Mouse (Mus musculus) kidney, adult 11 months (tissue): Measurements from ENCODE around the gene Synj1.
A peak's percentile ranks its signal among the peaks of the same experiment; 100 is the strongest.

Experiments
- DNase-seq: peaks from one replicate; pipeline ENCODE4 v3.0.0; 2022

The Synj1 gene

DNA sequence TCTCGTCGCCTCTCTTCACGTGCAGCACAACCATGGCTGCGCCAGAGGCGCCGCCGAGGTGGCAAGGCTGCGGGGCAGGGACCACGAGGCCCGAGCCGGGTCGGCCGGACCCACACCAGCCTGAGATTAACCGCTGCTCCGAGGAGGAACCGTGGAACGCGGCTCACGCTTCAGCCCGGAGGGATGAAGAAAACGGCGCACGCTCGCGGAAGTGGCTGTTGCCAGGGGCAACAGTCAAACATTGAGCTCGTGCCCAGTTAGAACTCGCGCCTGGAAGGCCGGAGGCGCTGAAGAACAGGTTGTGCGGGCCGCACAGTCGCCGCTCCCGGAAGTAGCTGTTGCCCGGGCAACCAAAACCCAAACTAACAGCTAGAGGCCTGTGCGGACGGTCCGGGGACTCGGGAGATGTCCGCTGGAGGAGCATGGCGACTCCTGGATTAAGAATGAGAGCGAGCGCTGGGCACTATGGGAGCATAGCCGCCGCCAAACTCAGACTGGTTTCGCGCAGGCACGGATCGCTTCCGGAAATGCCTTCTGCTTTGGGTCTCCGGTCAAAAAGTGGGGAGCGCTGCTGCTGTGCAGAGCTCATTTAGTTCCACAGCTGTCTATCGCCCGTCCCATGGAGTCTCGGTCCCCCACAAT is 76.3 kb downstream of the Synj1 start, which contains the start of gene Cfap298:
Gene Cfap298 (minus strand): TSS at position 428 of the 642 bp plus-strand sequence.
- peak; percentile 93 for DNase-seq

DNA sequence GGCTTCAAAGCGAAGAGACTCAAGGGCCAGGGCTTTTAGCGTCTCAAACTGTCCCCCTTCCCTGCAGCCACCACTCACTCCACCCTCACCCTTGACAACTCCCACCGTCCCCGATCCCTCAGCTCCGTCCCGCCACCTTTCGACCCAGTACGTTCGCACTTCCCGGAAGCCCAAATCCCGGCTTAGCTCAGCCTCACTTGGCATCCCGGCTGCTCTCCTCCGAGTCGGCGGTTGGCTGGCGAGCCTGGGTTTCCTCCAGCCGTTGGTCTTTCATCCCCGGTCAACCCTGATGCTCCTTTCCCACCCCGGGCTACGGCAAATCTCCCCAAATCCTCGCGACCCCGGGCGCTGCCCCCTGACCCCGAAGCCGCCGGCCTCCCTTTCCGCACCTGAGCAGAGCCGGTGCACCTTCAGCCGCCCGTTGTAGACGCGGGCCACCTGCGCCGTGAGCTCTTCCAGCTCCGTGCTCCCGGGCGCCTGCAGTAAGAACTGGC is 76.9 kb downstream of the Synj1 start:
- peak; percentile 59 for DNase-seq

DNA sequence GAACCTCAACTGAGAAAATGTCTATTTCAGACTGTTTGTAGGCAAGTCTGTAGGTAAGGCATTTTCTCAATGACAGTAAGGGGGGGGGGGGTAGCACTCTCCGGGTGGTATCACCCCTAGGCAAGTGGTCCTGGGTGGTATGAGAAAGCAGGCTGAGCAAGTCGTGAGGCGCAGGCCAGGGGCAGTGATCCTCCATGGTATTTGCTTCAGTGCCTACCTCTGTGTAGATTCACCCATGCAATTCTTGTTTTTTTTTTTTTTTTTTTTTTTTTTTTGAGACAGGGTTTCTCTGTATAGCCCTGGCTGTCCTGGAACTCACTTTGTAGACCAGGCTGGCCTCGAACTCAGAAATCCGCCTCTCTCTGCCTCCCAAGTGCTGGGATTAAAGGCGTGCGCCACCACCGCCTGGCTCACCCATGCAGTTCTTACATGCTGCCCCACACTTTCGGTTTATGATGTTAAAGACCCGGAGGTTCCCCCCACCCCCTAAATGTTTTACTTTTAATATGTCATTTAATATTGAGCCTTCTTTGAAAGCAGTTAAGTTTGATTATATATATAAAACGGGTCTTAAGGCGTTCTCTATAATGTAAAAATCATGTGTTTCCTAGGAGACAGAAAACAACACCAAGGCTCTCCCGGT is 77.5 kb downstream of the Synj1 start:
- no peak for DNase-seq

DNA sequence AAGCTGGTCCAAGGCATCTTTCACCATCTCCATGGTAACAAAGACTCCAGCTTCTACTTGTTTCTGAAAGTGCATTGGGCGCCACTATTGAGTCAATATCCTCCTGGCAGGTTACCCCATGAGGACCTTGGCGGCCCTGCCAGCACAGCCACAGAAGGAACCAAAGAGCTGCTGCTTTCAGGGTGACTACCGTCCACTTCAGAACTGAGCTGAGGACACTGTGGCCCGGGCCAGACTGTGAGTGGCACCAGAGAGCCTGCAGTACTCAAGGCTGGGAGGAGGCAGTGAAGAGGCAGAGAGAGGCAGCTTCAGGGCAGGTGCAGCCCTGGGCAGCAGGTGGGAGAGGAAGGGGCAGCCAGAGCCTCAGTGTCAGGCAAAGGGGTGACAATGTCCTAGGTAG is 83.7 kb downstream of the Synj1 start:
- no peak for DNase-seq

DNA sequence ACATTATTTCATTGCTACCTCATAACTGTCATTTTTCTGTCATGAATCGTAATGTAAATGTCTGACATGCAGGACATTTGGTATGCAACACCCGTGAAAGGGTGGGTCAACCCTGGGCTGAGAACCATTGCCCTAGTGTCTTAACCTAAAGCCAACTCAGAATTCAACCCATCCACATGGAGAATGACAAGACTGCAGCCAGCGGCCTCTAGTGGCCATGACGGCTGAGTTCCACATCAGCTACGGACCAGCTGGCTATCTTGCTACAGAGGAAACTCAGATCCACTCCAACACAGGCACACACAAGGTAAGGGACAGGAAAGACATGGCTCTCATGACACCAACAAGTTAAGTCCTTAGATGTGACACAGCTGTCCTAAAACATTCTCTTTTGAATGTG is 85.6 kb downstream of the Synj1 start:
- peak; percentile 62 for DNase-seq

DNA sequence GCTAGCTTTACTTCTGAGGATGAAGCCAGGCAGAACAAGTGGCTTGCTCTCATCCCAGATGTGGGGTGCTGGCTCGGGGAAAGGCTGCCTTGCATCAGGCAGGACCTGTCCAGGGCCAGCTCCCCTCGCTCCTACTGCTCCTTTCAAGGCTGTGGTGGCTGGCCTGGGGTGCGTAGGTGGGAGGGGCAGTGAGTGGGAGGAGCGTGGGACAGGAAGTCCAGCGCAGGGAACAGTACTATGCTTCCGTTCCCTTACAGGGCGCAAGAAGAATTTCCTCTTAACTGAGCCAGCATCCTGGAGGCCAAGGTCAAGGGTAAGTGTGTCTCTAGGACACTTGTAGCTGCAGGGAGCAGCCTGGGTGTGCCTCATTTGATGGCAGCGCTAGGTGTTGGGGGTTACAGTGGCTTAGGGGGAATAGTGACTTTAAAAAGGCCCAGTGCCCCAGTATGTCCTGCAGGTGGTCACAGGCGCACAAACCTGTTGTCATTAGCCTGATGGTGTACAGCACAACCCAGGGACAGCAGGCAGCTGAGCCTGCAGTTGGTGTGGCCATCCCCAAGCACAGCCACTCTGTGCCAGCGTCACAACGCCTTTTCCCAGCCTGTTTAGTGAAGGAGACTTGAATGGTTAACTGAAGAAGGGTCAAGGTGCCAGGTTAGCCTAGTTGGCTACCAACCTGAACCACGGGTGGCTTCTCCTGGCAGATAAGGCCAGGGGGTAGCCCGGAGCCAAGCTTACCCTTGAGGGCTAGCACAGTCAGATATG is 86.3 kb downstream of the Synj1 start:
- DNase-seq, result peak; percentile 54

DNA sequence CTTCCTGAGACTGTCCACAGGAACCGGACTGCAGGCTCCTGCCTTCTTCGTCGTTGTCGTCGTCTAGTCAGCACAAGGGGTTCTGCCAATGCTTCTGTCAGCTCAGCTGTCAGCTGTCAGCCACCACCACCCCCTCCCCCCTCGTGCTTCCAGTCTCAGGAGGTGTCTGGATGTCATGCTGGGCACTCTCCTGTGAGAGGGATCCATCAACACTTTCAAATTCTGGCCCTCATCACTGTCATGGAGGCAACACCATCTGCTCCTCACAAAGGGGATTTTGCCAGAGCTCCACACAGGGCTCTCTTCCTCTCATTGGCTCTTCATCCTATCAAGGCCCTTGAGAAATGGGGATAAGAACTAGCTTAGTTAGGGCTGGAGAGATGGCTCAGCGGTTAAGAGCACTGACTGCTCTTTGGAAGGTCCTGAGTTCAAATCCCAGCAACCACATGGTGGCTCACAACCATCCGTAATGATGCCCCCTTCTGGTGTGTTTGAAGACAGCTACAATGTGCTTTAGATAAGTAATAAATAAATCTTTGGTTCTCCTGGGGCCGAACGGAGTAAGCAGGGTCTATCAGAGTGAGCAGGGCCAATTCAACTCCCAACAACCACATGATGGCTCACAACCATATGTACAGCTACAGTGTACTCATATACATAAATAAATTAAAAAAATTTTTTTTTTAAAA is 89.5 kb downstream of the Synj1 start:
- no peak for DNase-seq

DNA sequence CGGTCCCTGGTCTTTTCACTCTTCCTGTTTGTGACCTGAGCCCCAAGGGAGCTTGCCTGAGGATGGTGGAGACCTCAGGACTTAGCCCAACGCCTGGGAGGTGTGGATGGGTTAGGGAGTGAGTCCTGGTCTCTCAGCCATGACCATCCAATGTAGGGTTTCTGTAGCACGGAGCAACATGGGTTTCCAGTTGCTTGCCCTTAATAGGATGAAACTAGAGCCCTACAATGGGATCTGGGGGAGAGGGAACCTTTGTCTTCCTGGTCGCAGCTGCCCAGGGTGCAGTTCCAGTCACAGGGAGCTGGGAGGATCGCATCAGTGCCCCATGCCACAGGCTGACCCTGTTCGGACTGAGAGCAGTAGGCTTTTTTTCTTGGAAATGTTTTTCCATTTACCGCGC is 94.0 kb downstream of the Synj1 start:
- DNase-seq, result no peak

DNA sequence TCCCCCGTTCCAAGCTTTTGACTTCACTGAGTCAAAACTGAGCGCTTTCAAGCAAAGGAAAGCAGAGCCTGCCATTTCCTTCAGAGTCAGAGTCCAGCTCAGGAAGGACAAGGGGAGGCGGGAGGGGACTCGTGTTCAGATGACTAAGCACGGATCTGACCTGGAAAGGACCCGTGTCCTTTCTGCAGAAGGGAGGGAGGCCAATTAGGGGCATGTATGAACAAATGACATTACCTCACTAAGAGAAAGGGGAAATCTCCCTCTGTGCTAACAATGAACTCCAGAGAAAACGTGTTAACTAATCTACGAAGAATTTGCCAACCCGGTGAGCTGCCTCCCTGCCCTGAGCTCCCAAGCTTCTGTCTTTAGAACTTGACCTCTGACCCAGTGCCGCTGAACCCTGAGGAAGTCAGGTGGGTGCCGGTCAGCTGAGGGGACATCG is 95.0 kb downstream of the Synj1 start:
- peak; percentile 60 for DNase-seq

DNA sequence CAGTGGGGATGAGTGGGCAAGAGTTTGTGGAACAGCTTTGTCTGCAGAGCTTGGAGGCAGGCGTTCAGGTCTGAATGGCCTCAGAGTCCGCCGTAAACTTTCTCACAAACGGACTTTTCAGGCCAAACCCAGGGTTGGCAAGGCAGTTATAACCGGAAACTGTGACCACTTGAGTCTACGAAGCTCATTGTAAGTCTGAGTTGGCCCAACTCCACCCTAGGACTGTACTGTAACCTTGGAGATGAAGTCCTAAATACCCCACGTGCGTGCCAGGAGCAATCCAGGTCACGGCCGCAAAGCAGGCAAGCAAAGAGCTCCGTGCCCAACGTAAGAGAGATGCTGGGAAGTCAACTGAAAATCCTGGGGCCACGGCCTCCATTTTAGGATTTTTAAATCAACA is 99.3 kb downstream of the Synj1 start:
- peak; percentile 70 for DNase-seq

DNA sequence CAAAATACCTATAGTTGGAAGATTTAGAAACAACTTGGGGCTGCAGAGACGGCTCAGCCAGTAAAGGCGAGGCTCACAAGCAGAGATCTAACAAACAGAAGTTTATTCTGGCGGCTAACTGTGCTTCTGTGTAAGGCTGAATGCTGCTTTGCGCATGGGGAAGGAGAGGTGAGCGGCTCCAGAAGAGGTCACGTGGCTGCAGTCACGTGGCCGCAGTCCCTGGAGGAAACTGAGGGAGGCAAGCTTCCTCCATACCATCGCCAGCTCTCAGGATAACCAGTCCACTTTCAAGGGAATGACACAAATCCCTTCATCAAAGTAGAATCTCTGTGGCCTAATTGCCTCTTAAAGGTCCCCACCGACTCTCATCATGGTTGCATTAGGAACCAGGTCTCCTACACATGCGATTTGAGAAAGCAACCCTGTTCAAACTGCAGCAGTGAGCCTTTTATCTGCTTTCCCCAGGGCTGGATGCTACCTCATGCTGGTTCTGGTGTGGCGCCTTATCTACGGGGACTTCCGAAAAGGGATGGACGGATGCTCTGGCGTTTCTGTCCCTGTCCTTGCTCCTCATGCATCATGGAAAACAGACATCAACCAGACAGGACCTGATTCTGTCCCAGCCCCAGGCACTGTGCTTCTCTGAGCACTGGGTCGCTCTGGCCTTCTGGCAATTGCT is 100.1 kb downstream of the Synj1 start:
- no peak for DNase-seq

DNA sequence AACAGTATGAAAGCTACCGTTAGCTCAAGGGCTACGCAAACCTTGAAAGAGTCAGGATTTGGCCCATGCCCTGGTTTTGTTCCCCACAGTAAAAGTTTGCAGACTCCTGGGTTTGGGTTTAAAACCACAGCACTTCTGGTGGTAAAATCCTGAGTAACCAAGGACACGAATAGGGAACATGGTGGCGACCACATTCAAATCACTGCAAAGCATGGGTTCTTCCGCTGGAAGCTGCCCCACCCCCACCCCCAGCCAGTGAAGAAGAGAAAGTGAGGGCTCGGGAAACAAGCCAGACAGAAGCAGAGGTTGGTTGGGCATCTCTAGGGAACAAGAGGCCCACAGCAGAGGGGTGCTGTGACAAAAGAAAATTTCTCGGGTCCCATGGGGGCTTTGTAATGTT is 103.9 kb downstream of the Synj1 start:
- DNase-seq, result no peak

DNA sequence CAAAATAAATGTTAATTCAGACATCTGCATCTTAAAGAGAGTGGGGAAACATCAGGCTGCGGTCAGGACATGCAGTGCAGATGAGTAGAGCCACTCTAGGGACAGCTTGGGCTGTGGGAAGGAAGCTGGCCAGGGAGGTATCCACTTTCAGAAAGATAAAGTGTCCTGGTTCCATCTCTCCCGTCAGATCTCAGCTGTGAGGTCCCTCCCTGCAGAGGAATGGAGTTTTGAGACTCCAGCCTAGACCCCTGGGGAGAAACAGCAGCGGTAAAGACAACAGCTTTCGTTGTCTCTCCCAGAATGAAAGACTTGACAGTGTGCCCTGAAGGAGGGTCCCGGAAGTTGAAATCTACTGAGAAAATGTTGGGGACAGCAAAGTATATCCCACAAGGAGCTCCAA is 107.8 kb downstream of the Synj1 start:
- no peak for DNase-seq

DNA sequence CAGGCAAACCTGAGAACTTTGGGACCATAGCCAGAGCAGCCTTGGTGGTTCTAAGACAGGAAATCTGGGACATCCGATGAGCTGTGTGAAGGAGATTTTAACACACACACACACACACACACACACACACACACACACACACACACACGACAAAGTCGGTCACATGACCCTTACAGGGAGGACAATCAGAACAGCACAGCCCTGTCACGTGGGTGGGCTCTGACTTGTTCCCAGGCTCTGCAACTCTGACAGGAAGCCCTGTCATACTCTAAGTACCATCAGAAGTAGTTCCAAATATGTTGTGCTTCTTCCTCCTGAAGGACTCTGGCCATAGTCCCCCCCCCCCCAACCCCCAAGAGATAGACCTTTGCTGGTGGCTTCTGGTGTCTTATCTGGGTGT is 109.7 kb downstream of the Synj1 start:
- no peak for DNase-seq

DNA sequence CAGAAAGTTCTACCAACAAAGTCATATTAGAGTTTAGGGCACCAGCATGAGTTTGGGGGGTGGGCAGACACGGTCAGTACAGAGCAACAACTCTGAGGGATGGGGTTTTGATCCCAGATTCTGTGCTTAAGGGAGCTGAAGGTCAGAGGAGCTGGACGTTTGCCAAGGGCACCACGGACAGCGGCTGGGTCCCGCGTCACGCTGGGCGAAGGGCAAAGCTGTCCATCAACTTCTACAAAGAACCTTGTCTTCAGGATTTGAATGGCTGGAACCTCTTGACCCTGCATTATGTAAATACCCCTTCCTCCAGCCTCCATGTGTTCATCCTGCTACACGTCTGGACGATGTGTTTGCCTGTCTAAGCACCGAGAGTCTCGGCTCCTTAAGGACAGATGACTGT is 111.6 kb downstream of the Synj1 start:
- peak; percentile 47 for DNase-seq

DNA sequence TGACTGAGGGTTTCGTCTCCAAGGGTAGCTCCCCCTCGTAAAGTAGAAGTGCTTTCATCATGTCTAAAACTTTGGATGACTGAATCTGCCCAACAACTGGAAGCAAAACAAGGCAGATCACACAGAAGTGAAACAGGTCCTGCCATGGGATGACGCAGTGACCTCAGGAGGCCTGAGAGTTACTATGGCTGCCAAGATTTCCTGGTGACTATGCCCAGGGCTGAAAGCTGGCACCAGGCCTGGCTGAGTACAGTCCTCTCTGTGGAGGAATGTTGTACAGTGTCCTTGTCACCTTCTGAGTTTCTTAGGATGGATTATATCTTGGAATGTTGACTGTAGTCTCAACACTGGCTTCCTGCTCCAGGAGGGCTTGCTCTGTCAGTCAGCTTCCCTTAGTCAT is 113.5 kb downstream of the Synj1 start:
- peak; percentile 32 for DNase-seq

DNA sequence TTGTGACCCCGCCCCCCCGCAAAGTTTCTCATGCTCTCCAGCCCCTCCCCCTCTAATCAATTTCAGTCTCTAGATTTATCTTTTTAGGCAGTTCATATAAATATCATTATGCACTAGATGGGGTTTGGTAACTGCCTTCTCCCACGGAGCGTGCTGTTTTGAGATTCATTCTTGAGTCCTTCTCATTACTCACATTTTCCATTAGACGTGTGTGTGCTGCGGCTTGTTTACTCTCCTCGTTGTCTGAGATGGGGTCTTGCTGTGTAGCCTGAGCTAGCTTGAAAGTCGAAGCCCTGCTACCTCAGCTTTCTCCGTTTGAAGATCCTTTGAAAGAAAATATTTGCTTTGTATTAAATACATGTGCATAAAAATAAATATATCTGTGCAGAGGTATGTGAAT is 117.3 kb downstream of the Synj1 start:
- DNase-seq, result no peak

DNA sequence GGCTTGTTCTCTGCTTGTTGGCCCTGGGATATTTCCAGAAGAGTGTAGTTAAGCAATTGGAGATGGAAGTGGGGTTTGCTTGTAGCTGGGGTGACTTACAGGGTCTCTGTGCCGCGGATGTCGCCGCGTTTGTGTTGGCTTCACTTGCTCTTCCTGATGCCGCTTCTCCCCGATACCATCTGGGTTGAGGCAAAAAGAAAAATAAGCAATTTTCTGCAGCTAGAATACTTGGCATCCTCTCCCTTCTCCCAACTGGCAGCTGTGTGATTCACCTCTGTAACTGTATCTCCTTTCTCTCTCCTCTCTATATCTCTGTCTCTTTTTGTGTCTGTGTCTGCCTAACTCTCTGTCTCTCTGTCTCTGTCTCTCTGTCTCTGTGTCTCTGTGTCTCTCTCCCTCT is 118.1 kb downstream of the Synj1 start:
- DNase-seq, result no peak

DNA sequence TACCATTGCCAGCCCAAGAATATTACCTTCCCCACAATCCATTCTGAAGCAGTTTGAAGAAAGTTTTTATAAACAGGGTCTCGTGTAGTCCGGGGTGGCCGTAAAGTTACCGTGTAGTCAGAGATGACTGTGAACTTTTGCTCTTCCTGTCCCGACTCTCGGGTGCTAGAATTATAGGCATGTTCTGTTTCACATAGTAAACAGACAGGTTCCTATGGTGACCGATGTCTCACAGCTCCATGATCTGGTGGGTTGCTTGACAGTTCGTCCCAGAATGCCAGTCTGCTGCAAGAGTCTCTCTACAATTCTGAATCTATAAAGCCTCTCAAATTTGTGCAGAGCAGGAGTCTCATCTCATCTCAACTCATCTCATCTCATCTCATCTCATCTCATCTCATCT is 119.0 kb downstream of the Synj1 start:
- DNase-seq, result no peak

DNA sequence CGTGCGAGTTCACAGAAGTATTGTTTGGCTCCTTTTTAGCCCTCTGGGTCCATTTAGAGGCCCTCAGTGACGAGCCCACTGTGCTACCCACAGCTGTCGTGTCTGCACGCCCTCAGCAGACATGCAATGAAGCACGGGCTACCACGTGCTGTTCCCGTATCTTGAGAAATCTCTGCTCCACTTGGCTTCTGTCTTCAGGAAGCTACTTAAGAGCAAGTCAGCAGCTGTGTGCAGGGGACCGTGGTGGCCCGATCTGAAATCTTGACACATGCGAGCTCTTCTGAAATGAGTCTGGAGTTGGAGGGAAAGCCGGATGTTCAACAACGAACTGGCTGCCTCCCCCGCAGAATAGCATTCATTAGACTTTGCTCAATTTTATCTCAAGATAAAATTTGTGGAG is 119.5 kb downstream of the Synj1 start:
- peak; percentile 45 for DNase-seq

DNA sequence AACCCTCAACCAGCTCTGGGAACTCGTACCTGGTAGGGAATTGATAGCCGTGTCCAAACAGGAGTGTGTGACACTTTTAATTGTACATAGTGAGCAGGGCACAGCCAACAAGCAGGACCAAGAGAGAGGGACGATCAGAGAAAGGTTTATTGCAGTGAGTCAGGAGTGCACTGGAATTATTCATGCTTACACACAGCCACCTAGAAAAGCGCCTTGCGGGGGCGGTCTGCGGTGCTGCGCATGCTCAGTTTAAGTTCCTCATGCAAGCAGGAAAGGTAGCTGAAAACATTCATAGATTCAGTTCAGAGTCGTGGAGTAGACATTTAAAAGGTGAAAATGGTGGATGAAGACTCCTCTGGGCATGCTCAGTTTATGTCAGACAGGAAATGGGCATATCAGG is 120.4 kb downstream of the Synj1 start:
- no peak for DNase-seq
